Mouse (Mus musculus) kidney, embryonic 14.5 days (tissue): ENCODE measurements around the gene Lcp2. TPM values are rescaled to one million over a fixed set of nuclear protein-coding genes. Genes with fewer than 3 reads are reported as not detected.

Experiments used
- ATAC-seq: fragments of 200-750 bp; cut with Nextera tagmentation; 2 replicates; pipeline ENCODE4 v1.8.0; 2017; ENCODE audit warnings: moderate number of reproducible peaks, mild to moderate bottlenecking, moderate TSS enrichment, moderate library complexity; ENCODE audit not compliant: low FRiP score, low TSS enrichment
- H3K27ac ChIP-seq: fragments of 300-500 bp; sonication (generic); 2 replicates; pipeline ENCODE4 v1.5.1; 2014; ENCODE audit warnings: low read depth, mild to moderate bottlenecking, low read length, moderate library complexity, mixed read lengths
- H3K27me3 ChIP-seq: fragments of 300-500 bp; sonication (generic); 2 replicates; pipeline ENCODE4 v1.6.1; 2014; ENCODE audit warnings: mild to moderate bottlenecking, low read length; ENCODE audit not compliant: control insufficient read depth, insufficient read depth
- H3K36me3 ChIP-seq: fragments of 300-500 bp; sonication (generic); 2 replicates; pipeline ENCODE4 v1.6.1; 2014; ENCODE audit warnings: low read length, mixed read lengths; ENCODE audit not compliant: control insufficient read depth, insufficient read depth
- H3K4me1 ChIP-seq: fragments of 300-500 bp; sonication (generic); 2 replicates; pipeline ENCODE4 v1.6.1; 2014; ENCODE audit warnings: low read length, mixed read lengths; ENCODE audit not compliant: control insufficient read depth, insufficient read depth
- H3K4me2 ChIP-seq: fragments of 300-500 bp; sonication (generic); replicated peaks from 2 replicates; pipeline ENCODE4 v1.6.1; 2014; ENCODE audit warnings: low read depth, mild to moderate bottlenecking, low read length
- H3K4me3 ChIP-seq: fragments of 300-500 bp; sonication (generic); 2 replicates; pipeline ENCODE4 v1.5.1; 2014; ENCODE audit warnings: mild to moderate bottlenecking, low read length
- H3K9ac ChIP-seq: fragments of 300-500 bp; sonication (generic); 2 replicates; pipeline ENCODE4 v1.6.1; 2014; ENCODE audit warnings: low read depth, mild to moderate bottlenecking, low read length, moderate library complexity
- H3K9me3 ChIP-seq: fragments of 300-500 bp; sonication (generic); 2 replicates; pipeline ENCODE4 v1.6.1; 2016; ENCODE audit warnings: low read length; ENCODE audit not compliant: control insufficient read depth
- WGBS: fragments of 180-500 bp; shearing (Covaris S2); extraction: QIAGEN DNeasy Blood & Tissue Kit; methylation state at CpG from one replicate; pipeline ENCODE4 v1.1.7; 2014; 5-methylcytosine and 5-hydroxymethylcytosine counted together
- polyA plus RNA-seq: library from polyadenylated mRNA; unstranded; fragments of >200 nt; fragmentation: Nextera tagmentation; extraction: Ambion mirVana; gene quantifications from 2 replicates; pipeline ENCODE4 v1.2.1, GENCODE M21; 2014

The Lcp2 gene
- polyA plus RNA-seq, 1 experiment from 2014 or later, result 1.9 TPM

- H3K27ac ChIP-seq, result no peak within 1 kb of the TSS
- H3K9me3 ChIP-seq, result no peaks in the 10 kb centered on the region
- no peaks in the 10 kb centered on the region for H3K27me3 ChIP-seq
- WGBS, result 81% methylated on average over 10 of the region's 10 CpGs
- no peak within 1 kb of the TSS for H3K9ac ChIP-seq
- H3K4me1 ChIP-seq, result no peaks in the 10 kb centered on the region
- H3K4me3 ChIP-seq, result no peak within 1 kb of the TSS
- no peaks in the 10 kb centered on the region for H3K36me3 ChIP-seq
- H3K4me2 ChIP-seq, result no peak within 1 kb of the TSS
- no peak for ATAC-seq
Measured at GRCm38 (mm10) chr11:34098422-34098821, 51.7 kb downstream of the Lcp2 start, which contains the start of gene 4930469K13Rik. TSS of gene 4930469K13Rik (minus strand) at chr11:34098554.

- 84% methylated on average over 4 of the region's 4 CpGs for WGBS
- Histone ChIP-seq H3K4me1 (no peaks in the 10 kb centered on the region), H3K36me3 (no peaks in the 10 kb centered on the region), H3K4me2 (no peak overlapping the region), H3K27ac (no peak overlapping the region), H3K27me3 (no peaks in the 10 kb centered on the region), H3K4me3 (no peak overlapping the region), H3K9me3 (no peaks in the 10 kb centered on the region), H3K9ac (no peak overlapping the region)
- ATAC-seq, result no peak
Measured at GRCm38 (mm10) chr11:34101827-34102226, 55.1 kb downstream of the Lcp2 start.

- Histone ChIP-seq H3K4me1 (no peaks in the 10 kb centered on the region), H3K9ac (no peak overlapping the region), H3K27ac (no peak overlapping the region), H3K4me2 (no peak overlapping the region), H3K9me3 (no peaks in the 10 kb centered on the region), H3K4me3 (no peak overlapping the region), H3K36me3 (no peaks in the 10 kb centered on the region), H3K27me3 (no peaks in the 10 kb centered on the region)
- no peak for ATAC-seq
- 57% methylated on average over 1 of the region's 1 CpGs for WGBS
Measured at GRCm38 (mm10) chr11:34104919-34105318, 58.2 kb downstream of the Lcp2 start.

GRCm38 (mm10) chr11:34109260-34109659 lies 62.5 kb downstream of the Lcp2 start:
- H3K27me3 ChIP-seq, result no peaks in the 10 kb centered on the region
- no peaks in the 10 kb centered on the region for H3K4me1 ChIP-seq
- no peak overlapping the region for H3K27ac ChIP-seq
- no peaks in the 10 kb centered on the region for H3K9me3 ChIP-seq
- H3K9ac ChIP-seq, result no peak overlapping the region
- no peak overlapping the region for H3K4me2 ChIP-seq
- no peak for ATAC-seq
- H3K36me3 ChIP-seq, result no peaks in the 10 kb centered on the region
- no peak overlapping the region for H3K4me3 ChIP-seq
- 89% methylated on average over 1 of the region's 1 CpGs for WGBS

DNA sequence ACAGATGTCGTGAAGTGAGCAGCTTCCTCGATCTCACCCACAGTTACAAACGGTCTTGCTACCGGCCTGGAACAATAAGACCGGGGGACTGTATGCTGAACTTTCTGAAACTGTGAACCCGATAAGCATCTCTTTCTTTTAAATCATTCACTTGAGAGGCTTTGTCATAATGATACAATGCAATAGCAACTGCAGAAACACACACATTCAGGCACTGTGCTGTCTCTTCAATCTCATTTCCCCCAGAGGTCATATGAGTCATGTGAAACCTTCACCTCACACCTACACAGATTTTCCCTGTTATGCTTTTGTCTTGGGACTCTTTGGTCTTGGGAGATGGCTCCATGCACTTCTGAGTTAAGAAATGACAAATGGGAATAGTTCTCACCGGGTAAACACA lies 65.2 kb downstream of the Lcp2 start:
- Histone ChIP-seq H3K27me3 (no peaks in the 10 kb centered on the region), H3K36me3 (no peaks in the 10 kb centered on the region), H3K9ac (no peak overlapping the region), H3K4me1 (no peaks in the 10 kb centered on the region), H3K4me3 (no peak overlapping the region), H3K4me2 (no peak overlapping the region), H3K27ac (no peak overlapping the region), H3K9me3 (no peaks in the 10 kb centered on the region)
- no peak for ATAC-seq
- WGBS, result 69% methylated on average over 7 of the region's 7 CpGs

- Histone ChIP-seq H3K9me3 (no peaks in the 10 kb centered on the region), H3K36me3 (no peaks in the 10 kb centered on the region), H3K4me2 (no peak overlapping the region), H3K9ac (no peak overlapping the region), H3K27me3 (no peaks in the 10 kb centered on the region), H3K4me3 (no peak overlapping the region), H3K27ac (no peak overlapping the region), H3K4me1 (no peaks in the 10 kb centered on the region)
- no peak for ATAC-seq
- 39% methylated on average over 4 of the region's 4 CpGs for WGBS
Measured at GRCm38 (mm10) chr11:34112781-34113380, 66.2 kb downstream of the Lcp2 start.

GRCm38 (mm10) chr11:34113760-34114159 lies 67.0 kb downstream of the Lcp2 start:
- no peak for ATAC-seq
- WGBS, result 68% methylated on average over 2 of the region's 2 CpGs
- H3K27ac ChIP-seq, result no peak overlapping the region

GRCm38 (mm10) chr11:34116572-34117135 lies 69.9 kb downstream of the Lcp2 start:
- WGBS, result 55% methylated on average over 2 of the region's 2 CpGs
- ATAC-seq, result no peak
- no peak overlapping the region for H3K27ac ChIP-seq

More at GRCm38 (mm10) chr11:34113760-34114159, 67.0 kb downstream of the Lcp2 start:
- Histone ChIP-seq H3K36me3 (no peaks in the 10 kb centered on the region), H3K9me3 (no peaks in the 10 kb centered on the region), H3K4me2 (no peak overlapping the region), H3K27me3 (no peaks in the 10 kb centered on the region), H3K4me1 (no peaks in the 10 kb centered on the region), H3K4me3 (no peak overlapping the region), H3K9ac (no peak overlapping the region)

DNA sequence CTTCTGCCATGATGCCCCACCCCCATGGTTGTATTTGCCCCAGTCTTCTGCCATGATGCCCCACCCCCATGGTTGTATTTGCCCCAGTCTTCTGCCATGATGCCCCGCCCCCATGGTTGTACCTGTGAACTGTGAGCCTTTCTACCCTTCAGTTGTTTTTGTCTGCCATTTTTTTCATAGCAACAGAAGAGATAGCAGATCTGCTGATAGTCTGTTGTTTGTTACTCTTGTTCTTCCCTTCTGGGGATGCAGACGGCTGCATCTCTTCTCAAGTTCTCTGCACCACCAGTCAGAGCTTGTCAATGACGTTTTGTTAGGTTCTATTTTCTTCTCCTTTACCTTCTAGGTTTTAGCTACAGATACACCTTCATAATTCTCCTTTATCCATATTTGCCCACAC lies 70.9 kb downstream of the Lcp2 start:
- ATAC-seq, result no peak
- WGBS, result 95% methylated on average over 3 of the region's 3 CpGs
- no peaks in the 10 kb centered on the region for H3K4me1 ChIP-seq

More at GRCm38 (mm10) chr11:34116572-34117135, 69.9 kb downstream of the Lcp2 start:
- H3K4me3 ChIP-seq, result no peak overlapping the region
- no peak overlapping the region for H3K9ac ChIP-seq
- H3K4me1 ChIP-seq, result no peaks in the 10 kb centered on the region
- no peak overlapping the region for H3K4me2 ChIP-seq
- no peaks in the 10 kb centered on the region for H3K27me3 ChIP-seq
- H3K9me3 ChIP-seq, result no peaks in the 10 kb centered on the region
- H3K36me3 ChIP-seq, result no peaks in the 10 kb centered on the region

More for the DNA sequence above, 70.9 kb downstream of the Lcp2 start:
- Histone ChIP-seq H3K36me3 (no peaks in the 10 kb centered on the region), H3K4me3 (no peak overlapping the region), H3K9me3 (no peaks in the 10 kb centered on the region), H3K27me3 (no peaks in the 10 kb centered on the region), H3K4me2 (no peak overlapping the region), H3K27ac (no peak overlapping the region), H3K9ac (no peak overlapping the region)
